Mouse (Mus musculus): ENCODE measurements around the gene Trp53bp1.

The Trp53bp1 gene

GRCm38 (mm10) chr2:121271236-121271927, at the start of gene Trp53bp1:
Trp53bp1 (minus strand) TSS chr2:121271407.
- peak; percentile 98 for DNase-seq (ENCODE audit: low read depth, low spot score)

- DNase-seq (ENCODE audit: low read depth, low spot score) = peak; percentile 66
Measured at GRCm38 (mm10) chr2:121316278-121316677, 45.1 kb upstream of the Trp53bp1 start.

DNA sequence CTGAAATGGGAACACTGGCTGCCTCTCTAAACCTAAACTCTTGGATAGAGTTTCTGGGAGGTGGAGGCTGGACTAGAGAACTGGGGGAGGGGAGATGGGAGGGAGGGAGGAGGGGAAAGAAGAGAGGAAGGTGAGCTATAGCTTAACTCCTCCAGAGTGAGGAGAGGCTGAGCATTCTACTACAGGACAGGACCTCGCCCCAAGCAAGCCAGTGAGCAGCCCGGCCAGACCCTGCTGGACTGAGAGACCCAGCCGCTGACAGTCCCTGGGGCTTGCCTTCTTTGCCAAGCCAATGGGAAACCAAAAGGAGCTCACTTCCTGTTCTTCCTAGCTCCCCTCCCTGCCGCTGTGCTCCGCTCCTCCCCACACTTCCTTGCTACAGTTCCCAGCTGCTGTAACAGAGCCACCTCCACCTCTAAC, 37.8 kb upstream of the Trp53bp1 start:
- peak; percentile 68 for DNase-seq (ENCODE audit: low read depth, low spot score)

DNA sequence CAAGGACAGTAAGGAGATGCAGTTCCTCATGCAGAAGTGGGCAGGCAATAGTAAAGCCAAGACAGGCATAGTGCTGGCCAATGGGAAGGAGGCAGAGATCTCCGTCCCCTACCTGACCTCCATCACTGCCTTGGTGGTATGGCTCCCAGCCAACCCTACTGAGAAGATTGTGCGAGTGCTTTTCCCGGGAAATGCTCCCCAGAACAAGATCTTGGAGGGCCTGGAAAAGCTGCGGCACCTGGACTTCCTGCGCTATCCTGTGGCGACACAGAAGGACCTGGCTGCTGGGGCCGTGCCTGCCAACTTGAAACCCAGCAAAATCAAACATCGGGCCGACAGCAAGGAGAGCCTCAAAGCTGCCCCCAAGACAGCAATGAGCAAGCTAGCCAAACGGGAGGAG, 28.8 kb upstream of the Trp53bp1 start:
- DNase-seq (ENCODE audit: low read depth, low spot score) = peak; percentile 68

GRCm38 (mm10) chr2:121299471-121299870, 28.3 kb upstream of the Trp53bp1 start:
- no peak for DNase-seq (ENCODE audit: low read depth, low spot score)

DNA sequence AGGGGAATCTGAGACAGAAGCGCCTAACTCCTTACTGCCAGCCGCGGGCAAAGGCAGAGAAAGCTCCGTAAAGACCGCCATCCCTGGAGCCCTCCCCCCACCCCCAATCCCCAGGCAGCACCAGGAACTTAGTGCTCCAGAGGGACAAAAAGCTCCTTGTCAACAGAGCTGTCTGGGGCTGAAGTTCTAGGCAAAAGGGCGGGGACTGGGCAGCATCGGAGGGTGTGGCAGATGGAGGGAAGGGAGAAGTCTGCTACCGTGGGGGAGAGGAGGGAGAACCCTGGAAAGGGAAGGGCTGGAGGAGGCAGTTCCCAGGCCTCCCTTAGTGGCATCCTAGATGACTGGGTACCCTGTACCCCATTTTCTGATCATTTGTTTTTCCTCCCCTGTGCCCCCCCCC, 26.9 kb upstream of the Trp53bp1 start:
- peak; percentile 93 for DNase-seq (ENCODE audit: low read depth, low spot score)

DNA sequence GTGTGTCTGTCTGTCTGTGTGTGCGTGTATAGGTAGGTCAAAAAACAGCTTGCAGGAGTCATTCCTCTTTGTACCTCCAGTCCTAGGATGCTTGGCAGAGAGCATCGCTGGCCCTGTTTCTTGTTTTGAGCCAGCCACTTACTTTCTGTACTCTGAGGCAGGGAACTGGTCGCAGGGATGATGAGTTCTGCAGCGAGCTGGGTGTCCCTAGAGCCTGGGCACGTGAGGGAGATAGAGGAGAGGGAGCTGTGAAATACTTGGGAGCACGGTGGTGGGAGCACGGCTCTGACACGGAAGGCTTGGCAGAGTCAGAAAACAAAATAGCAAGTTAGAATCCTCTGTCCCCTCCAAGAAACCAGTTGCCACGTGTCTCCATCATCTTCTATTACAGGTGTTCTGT, 26.5 kb upstream of the Trp53bp1 start:
- peak; percentile 63 for DNase-seq (ENCODE audit: low read depth, low spot score)

GRCm38 (mm10) chr2:121296754-121297231, 25.6 kb upstream of the Trp53bp1 start:
- no peak for DNase-seq (ENCODE audit: low read depth, low spot score)

DNA sequence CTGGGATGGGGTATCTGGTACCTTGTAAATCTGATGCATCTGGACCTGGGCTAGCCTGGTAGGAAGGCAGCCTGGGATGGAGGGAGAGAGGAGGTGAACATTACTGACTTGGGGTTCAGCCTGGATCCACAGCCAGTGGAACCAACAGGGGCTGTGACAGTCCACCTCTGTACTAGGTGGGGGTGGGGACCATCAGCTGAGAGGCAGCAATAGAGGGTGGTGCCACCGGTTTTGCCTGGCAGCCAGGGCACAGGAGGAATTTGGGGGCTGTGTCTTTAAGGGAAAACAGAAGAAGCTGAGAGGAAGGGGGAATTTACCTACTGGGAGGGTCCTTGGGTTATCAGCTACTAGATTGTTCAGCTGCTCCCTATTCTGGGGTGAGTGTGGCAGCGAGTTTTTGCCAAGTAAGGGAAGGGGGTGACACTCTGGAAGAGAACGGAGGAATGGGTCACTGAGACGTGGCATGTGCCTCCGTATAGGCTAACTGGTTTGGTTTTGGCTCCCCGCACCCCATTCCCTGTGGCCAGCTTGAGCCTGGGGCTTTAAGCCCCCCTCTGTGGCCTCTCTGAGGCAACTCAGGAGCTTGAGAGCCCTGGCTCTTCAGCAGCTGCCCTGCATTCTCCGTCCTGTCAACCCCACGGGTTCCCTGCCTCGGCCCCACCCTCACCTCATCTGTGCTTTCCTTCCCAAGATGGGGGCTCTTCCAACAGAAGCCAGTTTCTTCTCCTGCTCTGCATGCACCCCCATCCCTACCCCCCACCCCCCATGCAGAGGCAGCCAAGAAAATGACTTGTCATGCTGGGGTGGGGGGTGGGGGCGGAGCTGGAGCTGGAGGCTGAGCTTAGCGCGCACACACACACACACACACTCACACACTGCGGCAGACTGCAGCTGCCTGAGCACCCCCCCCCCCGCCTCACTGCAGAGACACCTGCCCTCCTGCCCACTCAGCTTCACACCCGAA, 24.7 kb upstream of the Trp53bp1 start:
- peak; percentile 97 for DNase-seq (ENCODE audit: low read depth, low spot score)

- DNase-seq (ENCODE audit: low read depth, low spot score) = peak; percentile 97
Measured at GRCm38 (mm10) chr2:121294753-121295607, 23.8 kb upstream of the Trp53bp1 start.

DNA sequence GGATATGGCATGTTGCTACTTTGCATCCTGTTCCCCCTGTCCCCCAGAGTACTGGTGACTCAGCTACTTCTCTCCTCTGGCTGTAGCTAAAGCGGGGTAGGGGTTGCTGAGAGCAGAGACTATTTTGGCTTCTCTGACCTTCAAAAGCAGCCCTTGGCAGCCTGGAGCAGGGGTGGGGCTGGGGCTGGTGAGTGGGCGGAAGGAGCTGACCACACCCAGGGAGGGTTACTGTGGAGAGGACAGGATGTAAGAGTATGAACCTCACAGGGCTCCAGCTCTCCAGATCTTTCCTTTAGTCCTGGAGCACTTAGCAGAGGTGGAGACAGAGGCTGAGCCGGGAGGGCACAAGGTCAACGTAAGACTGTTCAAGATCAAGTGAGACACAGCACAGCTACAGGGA, 23.0 kb upstream of the Trp53bp1 start:
- DNase-seq (ENCODE audit: low read depth, low spot score) = peak; percentile 85

- no peak for DNase-seq (ENCODE audit: low read depth, low spot score)
Measured at GRCm38 (mm10) chr2:121292316-121293013, 21.3 kb upstream of the Trp53bp1 start.

DNA sequence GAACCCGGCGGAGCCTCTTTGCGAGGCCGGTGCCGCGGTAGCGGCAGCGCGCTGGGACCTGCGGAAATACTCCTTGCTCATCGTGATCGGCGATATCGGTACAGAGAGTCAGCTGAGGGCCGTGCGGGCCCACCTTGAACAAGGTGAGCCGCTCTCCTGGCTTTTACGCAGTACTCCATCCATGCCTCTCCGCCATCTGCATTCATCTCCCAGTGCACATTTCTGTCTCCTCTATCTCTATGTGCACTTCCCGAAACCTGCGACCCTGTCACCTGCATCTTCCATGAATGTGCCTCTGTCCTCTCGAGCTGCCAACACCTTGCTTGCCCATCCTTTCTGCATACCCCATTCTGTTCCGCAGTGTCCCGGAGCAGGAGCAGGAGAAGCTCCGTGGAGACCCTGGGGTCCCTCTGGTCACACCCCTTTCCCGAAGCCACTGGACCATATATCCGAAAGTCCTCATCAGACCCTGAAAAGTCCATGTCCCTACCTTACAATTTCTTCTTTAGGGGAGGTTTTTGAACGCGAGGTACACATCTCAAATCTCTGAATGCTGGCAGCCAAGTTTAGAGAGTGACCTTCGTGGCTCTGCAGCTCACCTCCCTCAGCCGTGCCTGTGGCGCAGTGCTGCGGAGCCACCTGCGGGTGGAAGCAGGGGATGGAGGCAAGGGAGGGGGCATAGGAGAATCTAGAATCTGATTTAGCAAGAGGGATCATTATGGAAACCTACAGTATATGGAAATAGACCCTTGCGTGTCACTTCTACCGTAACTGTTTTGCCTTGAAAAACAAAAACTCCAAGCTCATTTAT, 18.7 kb upstream of the Trp53bp1 start:
- peak; percentile 69 for DNase-seq (ENCODE audit: low read depth, low spot score)

DNA sequence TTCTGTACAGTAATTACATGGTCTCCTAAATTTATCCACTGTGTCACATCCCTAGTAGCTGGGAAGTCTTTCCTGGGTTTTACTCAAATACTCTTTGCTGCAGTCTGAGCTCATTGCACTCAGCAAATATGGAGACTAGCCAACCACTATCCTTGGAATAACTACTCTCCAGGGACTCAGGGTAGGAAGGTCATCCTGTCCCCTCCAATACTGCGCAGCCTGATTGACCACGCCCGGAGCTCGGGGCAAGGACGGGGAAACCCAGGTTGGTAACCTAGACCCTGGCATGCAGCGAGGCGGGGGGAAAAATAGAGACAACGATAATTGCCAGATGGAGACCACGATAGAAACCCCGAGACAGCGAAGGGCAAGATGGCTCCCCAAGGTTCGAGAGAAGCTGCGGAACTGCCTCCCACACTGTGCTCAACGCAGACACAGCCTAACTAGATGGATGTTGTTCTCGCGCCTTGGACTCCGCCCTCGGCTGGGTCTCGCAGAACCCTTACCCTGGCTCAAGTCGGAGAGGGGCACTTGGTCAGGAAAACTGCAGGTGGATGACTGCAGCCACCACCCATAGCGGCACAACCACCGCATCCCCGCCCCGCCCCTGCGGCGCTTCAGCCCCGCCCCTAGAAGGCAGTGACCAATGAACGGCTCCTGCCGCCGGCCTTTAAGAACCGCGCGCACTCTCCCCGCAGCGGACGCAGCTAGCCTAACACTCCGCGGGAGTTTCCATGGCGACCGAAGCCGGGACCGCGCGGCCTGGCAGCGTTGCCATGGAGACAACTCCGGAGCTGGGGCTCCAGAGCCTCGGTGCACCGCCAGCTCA, 17.9 kb upstream of the Trp53bp1 start, which contains the start of gene Map1a:
TSS of gene Map1a (plus strand) at position 700 of the 829 bp plus-strand sequence.
- DNase-seq (ENCODE audit: low read depth, low spot score) = peak; percentile 99

DNA sequence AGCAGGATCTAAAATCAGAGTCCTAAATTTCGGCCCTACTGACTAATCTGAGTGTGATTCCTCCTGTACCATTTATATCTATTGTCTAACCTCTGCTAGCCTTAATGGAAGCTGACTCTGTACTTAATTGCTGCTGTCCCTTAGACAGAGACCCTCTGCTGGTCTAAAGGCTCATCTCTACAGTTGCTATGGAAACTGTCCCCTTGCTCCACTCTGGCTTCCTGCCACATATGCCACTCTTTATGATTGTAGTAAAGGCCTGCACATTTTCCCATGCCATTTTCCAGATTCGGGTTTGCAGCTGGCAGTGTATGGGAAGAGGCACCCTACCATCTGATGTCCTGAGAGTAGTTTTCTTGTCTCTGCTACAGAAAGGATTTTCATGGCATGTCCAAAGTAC, 16.6 kb upstream of the Trp53bp1 start:
- DNase-seq (ENCODE audit: low read depth, low spot score) = no peak

- DNase-seq (ENCODE audit: low read depth, low spot score) = peak; percentile 77
Measured at GRCm38 (mm10) chr2:121271928-121272516, 815 bp upstream of the Trp53bp1 start.

- DNase-seq (ENCODE audit: low read depth, low spot score) = no peak
Measured at GRCm38 (mm10) chr2:121270521-121271235, 529 bp downstream of the Trp53bp1 start.

DNA sequence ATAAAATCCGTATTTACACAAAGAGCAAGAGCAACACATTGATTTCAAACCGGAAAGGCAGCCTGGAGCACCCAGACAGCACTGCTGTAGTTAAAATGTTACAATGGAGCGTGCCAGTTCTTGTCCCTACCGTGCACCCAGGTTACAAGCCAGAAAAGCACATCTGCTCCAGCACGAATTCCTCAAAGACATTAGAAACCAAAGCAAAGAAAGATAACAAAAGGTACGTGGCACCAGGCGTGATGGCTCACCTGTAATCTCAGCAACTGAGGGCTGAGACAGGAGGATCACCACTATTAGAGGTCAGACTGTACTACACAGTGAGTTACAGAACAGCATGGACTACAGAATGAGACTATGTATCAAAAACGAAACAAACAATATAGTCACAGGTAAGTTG, 2.8 kb downstream of the Trp53bp1 start:
- no peak for DNase-seq (ENCODE audit: low read depth, low spot score)

Data from brain, adult 2 months (tissue).